Mouse (Mus musculus) hindbrain, embryonic 16.5 days (tissue): ENCODE results near the gene Hapln3. TPM values are rescaled to one million over a fixed set of nuclear protein-coding genes. Genes with fewer than 3 reads are reported as not detected.

Experiments used
- ATAC-seq: fragments of 200-750 bp; cut with Nextera tagmentation; 2 replicates; pipeline ENCODE4 v1.8.0; 2017; ENCODE audit warnings: moderate TSS enrichment, moderate library complexity
- H3K27ac ChIP-seq: fragments of 300-500 bp; sonication (generic); 2 replicates; pipeline ENCODE4 v1.5.1; 2014; ENCODE audit warnings: low read depth, mild to moderate bottlenecking, control low read depth, low read length, moderate library complexity
- H3K27me3 ChIP-seq: fragments of 300-500 bp; sonication (generic); replicated peaks from 2 replicates; pipeline ENCODE4 v1.6.1; 2014; ENCODE audit warnings: low read length; ENCODE audit not compliant: control insufficient read depth, insufficient read depth
- H3K36me3 ChIP-seq: fragments of 300-500 bp; sonication (generic); 2 replicates; pipeline ENCODE4 v1.6.1; 2014; ENCODE audit warnings: mild to moderate bottlenecking, low read length, moderate library complexity, mixed read lengths; ENCODE audit not compliant: control insufficient read depth, insufficient read depth
- H3K4me1 ChIP-seq: fragments of 300-500 bp; sonication (generic); 2 replicates; pipeline ENCODE4 v1.6.1; 2014; ENCODE audit warnings: low read depth, low read length; ENCODE audit not compliant: control insufficient read depth, insufficient read depth
- H3K4me2 ChIP-seq: fragments of 300-500 bp; sonication (generic); 2 replicates; pipeline ENCODE4 v1.6.1; 2014; ENCODE audit warnings: mild to moderate bottlenecking, low read length, control low read depth, moderate library complexity
- H3K4me3 ChIP-seq: fragments of 300-500 bp; sonication (generic); 2 replicates; pipeline ENCODE4 v1.5.1; 2014; ENCODE audit warnings: mild to moderate bottlenecking, low read length, control low read depth, moderate library complexity
- H3K9ac ChIP-seq: fragments of 300-500 bp; sonication (generic); 2 replicates; pipeline ENCODE4 v1.6.1; 2014; ENCODE audit warnings: low read depth, mild to moderate bottlenecking, control low read depth, low read length, moderate library complexity
- H3K9me3 ChIP-seq: fragments of 300-500 bp; sonication (generic); 2 replicates; pipeline ENCODE4 v1.6.1; 2014; ENCODE audit warnings: mild to moderate bottlenecking, low read length, moderate library complexity; ENCODE audit not compliant: control insufficient read depth
- WGBS: fragments of 180-500 bp; shearing (Covaris S2); extraction: QIAGEN DNeasy Blood & Tissue Kit; methylation state at CpG from one replicate; pipeline ENCODE4 v1.1.7; 2014; 5-methylcytosine and 5-hydroxymethylcytosine counted together
- polyA plus RNA-seq: library from polyadenylated mRNA; unstranded; fragments of >200 nt; fragmentation: Nextera tagmentation; extraction: Ambion mirVana; gene quantifications from 2 replicates; pipeline ENCODE4 v1.2.1, GENCODE M21; 2015

Hapln3 gene
- polyA plus RNA-seq, 1 experiment from 2014 or later: 2.3 TPM

- H3K9me3 ChIP-seq: no peaks in the 10 kb centered on the region
- H3K27ac ChIP-seq: no peak overlapping the region; the same call in 1 of the 2 replicates
- H3K4me1 ChIP-seq: peaks cover 10% of the 10 kb centered on the region
- WGBS: 63% methylated on average over 12 of the region's 12 CpGs
- peak overlapping the region; percentile 67 for H3K4me3 ChIP-seq
- H3K36me3 ChIP-seq: no peaks in the 10 kb centered on the region
- no peak for ATAC-seq
- H3K4me2 ChIP-seq: peak overlapping the region; percentile 96
- no peaks in the 10 kb centered on the region; the same call in 1 of the 2 replicates for H3K27me3 ChIP-seq
- H3K9ac ChIP-seq: peak overlapping the region; percentile 22; the same call in 1 of the 2 replicates
Observed at GRCm38 (mm10) chr7:79147011-79147837, 16.4 kb upstream of the Hapln3 start.

DNA sequence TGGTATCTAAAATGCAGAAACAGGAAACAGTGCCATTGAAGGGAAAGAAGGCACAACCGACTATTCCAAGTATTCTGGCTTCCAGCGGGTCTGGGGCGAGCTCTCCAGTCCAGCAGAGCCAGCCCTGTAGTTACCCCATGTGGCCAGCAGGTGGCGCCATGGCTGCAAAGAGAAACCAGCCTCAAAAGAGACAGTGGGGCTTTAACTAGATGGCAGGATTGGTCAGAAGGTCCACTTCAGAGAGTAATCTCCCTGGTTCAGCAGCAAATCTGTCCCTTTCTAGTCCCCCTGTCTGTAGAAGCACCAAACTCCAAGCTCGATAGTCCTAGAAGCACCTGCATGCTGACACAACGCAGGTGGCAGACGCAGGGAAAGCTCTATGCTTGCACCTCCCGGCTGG lies 10.1 kb upstream of the Hapln3 start:
- Histone ChIP-seq H3K4me2 (no peak overlapping the region), H3K27ac (no peak overlapping the region), H3K4me3 (no peak overlapping the region), H3K27me3 (no peaks in the 10 kb centered on the region), H3K9me3 (no peaks in the 10 kb centered on the region), H3K36me3 (no peaks in the 10 kb centered on the region), H3K9ac (no peak overlapping the region), H3K4me1 (peaks cover 3% of the 10 kb centered on the region; the same call in 1 of the 2 replicates)
- ATAC-seq: peak; percentile 71
- WGBS: 35% methylated on average over 8 of the region's 8 CpGs

- Histone ChIP-seq H3K4me2 (no peak overlapping the region), H3K4me3 (no peak overlapping the region), H3K27me3 (no peaks in the 10 kb centered on the region), H3K4me1 (peaks cover 3% of the 10 kb centered on the region; the same call in 1 of the 2 replicates), H3K9ac (no peak overlapping the region), H3K27ac (no peak overlapping the region), H3K36me3 (no peaks in the 10 kb centered on the region), H3K9me3 (no peaks in the 10 kb centered on the region)
- no peak for ATAC-seq
- 60% methylated on average over 4 of the region's 4 CpGs for WGBS
Observed at GRCm38 (mm10) chr7:79139891-79140591, 9.2 kb upstream of the Hapln3 start.

DNA sequence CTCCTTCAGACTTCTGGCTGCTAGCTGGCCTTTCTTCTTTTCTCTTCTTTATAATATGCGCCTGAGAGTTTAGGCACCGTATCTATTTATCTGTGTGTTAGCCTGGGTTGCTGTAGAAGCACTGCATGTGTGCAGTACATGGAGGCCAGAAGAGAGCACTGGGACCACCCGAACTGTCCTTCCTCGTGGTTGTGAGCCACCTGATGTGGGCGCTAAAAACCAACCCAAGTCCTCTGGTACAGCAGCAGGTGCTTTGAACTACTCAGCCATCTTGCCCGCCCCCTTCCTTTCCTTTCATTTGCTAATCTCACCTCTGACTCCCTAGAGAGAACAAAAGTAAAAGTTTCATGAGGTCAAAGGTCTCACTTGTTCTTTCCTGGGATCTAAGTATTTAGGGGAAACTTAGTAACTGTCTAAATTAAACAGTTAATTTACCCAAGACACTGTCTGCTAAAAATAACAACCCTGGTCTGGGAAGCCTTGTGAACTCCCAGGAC lies 8.6 kb upstream of the Hapln3 start:
- ATAC-seq: no peak
- no peak overlapping the region for H3K4me3 ChIP-seq
- H3K9me3 ChIP-seq: no peaks in the 10 kb centered on the region
- H3K4me1 ChIP-seq: peaks cover 3% of the 10 kb centered on the region; the same call in 1 of the 2 replicates
- 52% methylated on average over 6 of the region's 6 CpGs for WGBS
- no peak overlapping the region for H3K27ac ChIP-seq
- H3K4me2 ChIP-seq: no peak overlapping the region
- no peak overlapping the region for H3K9ac ChIP-seq
- no peaks in the 10 kb centered on the region for H3K36me3 ChIP-seq
- no peaks in the 10 kb centered on the region for H3K27me3 ChIP-seq

GRCm38 (mm10) chr7:79133391-79133790 lies 2.6 kb upstream of the Hapln3 start:
- WGBS: 47% methylated on average over 6 of the region's 6 CpGs
- no peak overlapping the region for H3K4me2 ChIP-seq
- no peak overlapping the region for H3K9ac ChIP-seq
- H3K27me3 ChIP-seq: peaks cover 14% of the 10 kb centered on the region
- ATAC-seq: no peak
- H3K4me1 ChIP-seq: peaks cover 11% of the 10 kb centered on the region
- no peak overlapping the region for H3K27ac ChIP-seq
- H3K9me3 ChIP-seq: no peaks in the 10 kb centered on the region
- H3K36me3 ChIP-seq: no peaks in the 10 kb centered on the region
- no peak overlapping the region for H3K4me3 ChIP-seq

- H3K27me3 ChIP-seq: peaks cover 14% of the 10 kb centered on the region
- H3K4me1 ChIP-seq: peaks cover 11% of the 10 kb centered on the region
- peak overlapping the region; percentile 54 for H3K4me2 ChIP-seq
- peak; percentile 39; the same call in 1 of the 2 replicates for ATAC-seq
- H3K9me3 ChIP-seq: no peaks in the 10 kb centered on the region
- H3K27ac ChIP-seq: no peak overlapping the region
- H3K9ac ChIP-seq: no peak overlapping the region; the same call in 1 of the 2 replicates
- WGBS: 11% methylated on average over 13 of the region's 13 CpGs
- no peaks in the 10 kb centered on the region for H3K36me3 ChIP-seq
- peak overlapping the region; percentile 34 for H3K4me3 ChIP-seq
Observed at GRCm38 (mm10) chr7:79130385-79130784, 433 bp downstream of the Hapln3 start.

DNA sequence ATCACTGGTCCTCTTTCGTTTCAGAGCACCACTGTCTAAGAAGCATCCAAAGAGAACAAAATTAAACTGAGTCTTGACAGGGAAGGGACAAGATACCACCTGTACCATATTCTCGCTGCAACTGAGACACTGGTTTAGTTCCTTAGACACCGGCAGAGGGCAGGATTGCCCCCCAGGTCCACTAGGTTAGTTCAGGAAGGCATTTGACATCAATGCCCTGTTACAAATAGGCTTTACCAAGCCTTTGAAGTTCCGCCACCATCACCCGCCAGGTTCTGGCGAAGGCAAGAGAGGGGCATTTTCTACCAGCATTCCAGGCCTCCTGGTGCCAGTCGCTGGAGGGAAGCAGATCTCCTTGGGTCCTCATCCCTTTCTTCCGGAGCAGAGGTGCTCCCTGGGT lies 935 bp downstream of the Hapln3 start:
- peak overlapping the region; percentile 34 for H3K4me3 ChIP-seq

DNA sequence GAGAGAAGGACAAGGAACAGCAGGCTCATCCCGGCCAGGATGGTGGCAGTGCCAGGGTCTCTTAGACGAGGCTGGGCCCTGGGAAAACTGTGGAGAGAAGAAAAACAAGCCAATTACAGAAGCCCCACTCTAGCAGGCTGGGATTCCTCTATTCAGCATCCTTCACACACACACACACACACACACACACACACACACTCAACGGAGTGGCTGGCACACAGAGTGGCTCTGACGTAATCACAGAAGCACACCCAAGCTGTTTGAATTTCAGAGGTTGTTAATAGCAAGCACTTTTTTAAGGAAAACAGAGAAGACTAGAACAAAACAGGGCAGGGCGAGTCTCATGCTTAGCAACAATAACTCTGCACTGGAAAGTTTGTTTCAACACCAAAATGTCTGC lies 7.4 kb downstream of the Hapln3 start:
- Histone ChIP-seq H3K4me3 (no peak overlapping the region), H3K27ac (no peak overlapping the region), H3K27me3 (no peaks in the 10 kb centered on the region), H3K9me3 (no peaks in the 10 kb centered on the region), H3K4me1 (no peaks in the 10 kb centered on the region), H3K4me2 (no peak overlapping the region), H3K9ac (no peak overlapping the region), H3K36me3 (no peaks in the 10 kb centered on the region)
- 78% methylated on average over 5 of the region's 5 CpGs for WGBS
- no peak for ATAC-seq

More for the DNA sequence above, 935 bp downstream of the Hapln3 start:
- Histone ChIP-seq H3K4me1 (peaks cover 11% of the 10 kb centered on the region), H3K27me3 (peaks cover 14% of the 10 kb centered on the region), H3K36me3 (no peaks in the 10 kb centered on the region), H3K9me3 (no peaks in the 10 kb centered on the region), H3K9ac (no peak overlapping the region), H3K27ac (no peak overlapping the region), H3K4me2 (peak overlapping the region; percentile 54)
- ATAC-seq: no peak
- 20% methylated on average over 8 of the region's 8 CpGs for WGBS

DNA sequence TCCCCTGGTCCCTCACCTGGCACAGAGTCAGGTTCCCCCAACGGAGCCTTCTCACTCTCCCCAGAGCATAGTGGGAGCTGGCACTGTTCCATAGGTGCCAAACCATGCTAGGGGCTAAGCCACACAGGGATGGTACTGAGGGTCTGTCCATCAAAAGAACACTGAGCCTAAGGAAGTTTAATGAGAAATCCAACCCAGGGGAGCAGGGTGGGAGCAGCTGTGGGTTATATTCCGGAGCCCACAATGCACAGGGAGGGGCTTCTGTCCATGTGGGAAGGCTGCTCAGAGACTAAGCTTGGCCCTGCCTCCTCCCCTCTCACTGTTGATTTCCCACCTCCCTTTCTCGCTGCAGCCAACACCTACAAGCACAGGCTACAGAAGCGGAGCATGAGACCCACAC lies 17.0 kb downstream of the Hapln3 start:
- no peak for ATAC-seq

More for the DNA sequence above, 17.0 kb downstream of the Hapln3 start:
- no peak overlapping the region for H3K4me3 ChIP-seq
- H3K9me3 ChIP-seq: no peaks in the 10 kb centered on the region; the same call in 1 of the 2 replicates
- no peak overlapping the region for H3K4me2 ChIP-seq
- 26% methylated on average over 4 of the region's 4 CpGs for WGBS
- H3K36me3 ChIP-seq: no peaks in the 10 kb centered on the region
- H3K4me1 ChIP-seq: peaks cover 3% of the 10 kb centered on the region; the same call in 1 of the 2 replicates
- no peak overlapping the region for H3K9ac ChIP-seq
- no peak overlapping the region for H3K27ac ChIP-seq
- no peaks in the 10 kb centered on the region for H3K27me3 ChIP-seq
